Mouse (Mus musculus) urinary bladder, postnatal 10 days (tissue): ENCODE data around the gene Midn.
"Not testable (repeated sequence)": the region's sequence is repeated elsewhere in the genome, so short reads cannot be mapped to it uniquely, and the experiment has no call there.

ENCODE experiments used
- DNase-seq: peaks from one replicate; pipeline ENCODE4 v3.0.0; 2022; ENCODE audit warnings: low spot score

Midn gene

DNA sequence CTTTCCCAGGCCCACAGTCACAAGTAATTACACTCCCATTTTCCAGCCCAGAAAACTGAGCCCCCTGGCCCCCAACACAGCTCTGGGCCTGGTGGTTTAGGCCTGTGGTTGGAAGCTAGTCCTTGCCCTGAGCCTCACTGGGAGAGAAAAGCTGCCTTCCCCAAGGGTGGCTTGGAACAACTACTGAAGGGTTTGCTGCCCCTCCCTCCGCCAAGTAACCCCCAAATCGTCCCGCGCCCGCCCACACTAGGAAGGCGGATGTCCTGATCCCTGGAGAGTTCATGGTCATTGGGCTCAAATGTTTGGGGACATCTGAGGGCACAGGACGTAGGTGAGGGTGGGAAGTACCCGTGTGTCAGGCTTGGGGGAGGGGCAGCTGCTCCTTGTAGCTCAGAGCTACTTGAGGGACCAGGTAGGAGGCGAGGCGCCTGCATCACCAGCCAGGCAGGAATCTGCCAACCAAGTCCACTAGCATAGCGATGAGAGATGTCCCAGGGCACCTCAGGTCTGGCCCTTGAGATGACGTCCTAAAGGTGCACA is 11.0 kb downstream of the Midn start:
- DNase-seq: no peak

DNA sequence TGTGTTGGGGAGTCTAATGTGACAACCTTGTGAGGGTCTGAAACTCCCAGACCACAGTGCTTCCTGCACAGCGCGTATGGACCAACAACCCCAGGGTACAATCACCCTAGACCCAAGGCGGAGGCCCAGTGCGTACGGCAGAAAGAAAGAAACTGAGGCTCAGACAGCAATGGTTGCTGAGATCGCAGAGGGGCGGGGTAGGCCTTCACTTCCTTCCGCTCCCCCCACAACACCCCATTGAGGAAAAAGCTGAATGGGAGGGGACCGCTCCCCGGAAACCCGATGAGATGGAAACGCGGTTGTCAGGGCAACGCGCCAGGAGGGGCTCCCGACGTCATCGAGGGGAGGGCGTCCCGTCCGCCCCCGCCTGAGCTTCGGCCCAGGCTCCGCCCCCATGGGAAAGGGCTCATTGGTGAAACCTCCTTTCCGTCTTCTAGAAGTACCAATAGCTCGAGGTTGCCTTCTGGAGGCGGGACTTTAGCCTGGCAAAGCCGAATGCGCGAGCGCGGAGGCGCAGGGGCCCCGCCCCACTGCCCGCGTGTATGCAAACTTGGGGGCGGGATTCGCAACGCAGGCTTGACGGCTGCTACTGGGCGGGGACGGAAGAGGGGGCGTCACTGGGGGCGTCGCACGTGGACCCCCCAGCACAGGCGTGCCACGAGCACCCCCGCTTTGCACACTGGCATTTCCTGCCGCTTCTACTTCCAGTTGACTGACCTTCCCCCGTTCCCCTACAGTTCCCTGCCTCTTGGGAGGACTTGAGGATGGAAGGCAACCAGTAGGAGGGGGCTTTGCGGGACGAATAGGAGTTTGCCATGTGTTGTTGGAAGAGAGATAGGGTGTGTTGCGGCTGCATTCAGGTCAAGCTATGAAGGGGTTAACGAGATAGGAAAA is 11.7 kb downstream of the Midn start:
- DNase-seq: peak; percentile 89

DNA sequence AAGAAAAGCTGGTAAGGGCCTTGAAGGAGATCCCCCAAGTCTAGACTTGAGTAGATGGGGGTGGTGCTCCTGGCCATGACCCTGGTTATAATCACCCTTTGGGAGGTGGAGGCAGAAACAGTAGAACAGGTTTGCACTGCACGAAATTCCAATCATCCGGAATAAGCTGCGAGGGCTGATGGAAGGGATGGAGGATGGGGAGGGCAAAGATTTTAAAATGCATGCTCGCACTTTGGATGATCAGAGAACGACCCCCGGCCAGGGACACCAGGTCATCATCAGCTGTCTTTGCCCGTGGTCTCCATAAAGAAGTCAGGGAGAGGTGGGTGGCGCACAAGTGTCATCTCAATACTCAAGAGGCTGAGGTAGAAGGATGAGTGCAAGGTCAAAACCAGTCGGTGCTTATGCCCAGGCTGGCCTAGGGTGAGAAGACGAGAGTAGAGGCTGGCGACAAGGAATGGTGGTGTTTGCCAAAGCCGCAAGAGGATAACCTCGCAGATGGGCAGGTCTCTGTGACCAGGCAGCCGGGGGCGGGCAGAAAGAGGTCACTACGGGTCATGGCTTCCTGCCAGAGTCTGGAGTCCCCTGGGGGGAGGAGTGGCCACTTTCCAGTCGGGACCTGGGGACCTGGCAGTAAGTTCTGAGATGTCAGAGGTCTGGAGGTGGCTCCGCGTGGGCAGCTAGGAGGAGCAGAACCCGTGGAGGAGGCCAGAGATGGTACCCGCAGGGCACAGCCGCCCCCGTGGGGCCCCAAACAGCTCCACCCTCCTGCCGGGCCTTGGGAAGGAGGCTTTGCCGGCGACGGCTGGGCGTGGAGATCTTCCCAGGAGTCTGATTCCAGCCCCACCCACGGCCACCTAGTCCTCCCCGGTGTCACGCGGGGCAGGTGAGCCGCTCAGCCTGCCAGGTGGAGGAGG is 12.6 kb downstream of the Midn start:
- DNase-seq: peak; percentile 46

DNA sequence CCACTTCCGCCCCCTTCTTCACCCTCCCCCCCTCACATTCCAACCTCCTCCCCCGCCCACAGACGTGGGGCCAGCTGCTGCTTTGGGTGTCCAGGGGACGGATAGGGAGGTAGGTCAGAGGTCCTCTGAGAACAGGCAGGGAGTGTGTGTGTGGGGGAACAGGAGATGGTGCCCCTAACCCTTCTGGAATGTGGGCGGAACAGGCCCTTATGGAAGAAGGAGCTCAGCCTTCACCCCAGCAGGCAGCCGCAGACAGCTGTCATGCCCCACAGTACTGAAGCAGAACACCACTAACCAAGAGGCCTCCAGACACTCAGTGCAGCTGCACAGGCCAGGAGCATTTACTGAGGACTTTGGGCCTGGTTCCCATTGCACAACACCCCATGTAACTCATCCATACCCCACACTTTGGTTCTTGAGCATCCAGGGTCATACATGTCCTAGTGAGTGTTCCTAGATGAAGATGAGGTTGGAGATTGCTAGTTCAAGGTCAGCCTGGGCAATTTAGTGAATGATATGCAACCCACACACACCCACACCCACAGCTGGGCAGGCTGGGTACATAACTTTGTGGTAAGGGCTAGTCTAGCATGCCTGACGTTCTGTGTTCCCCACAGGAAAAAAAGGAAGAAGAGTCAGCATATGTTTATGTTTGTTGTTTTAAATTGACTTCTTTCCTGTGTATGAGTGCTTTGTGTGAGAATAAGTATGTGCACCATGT is 13.6 kb downstream of the Midn start:
- no peak for DNase-seq

DNA sequence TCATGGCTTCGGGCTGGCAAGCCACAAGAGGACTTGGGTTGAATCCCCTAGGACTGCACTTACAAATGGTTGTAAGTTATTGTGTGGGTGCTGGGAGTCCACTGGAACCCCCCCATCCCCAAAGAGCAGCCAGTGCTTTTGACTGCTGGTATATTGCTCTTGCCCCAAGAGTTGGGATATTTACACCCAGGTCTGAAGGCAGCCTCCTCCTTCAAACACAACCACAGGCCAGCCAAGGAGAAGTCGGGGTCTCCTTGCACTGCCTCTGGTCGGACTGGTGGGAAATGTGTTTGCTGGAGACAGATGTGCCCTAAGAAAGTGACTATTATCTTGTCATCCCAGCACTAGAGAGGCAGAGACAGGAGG is 14.2 kb downstream of the Midn start:
- no peak for DNase-seq

DNA sequence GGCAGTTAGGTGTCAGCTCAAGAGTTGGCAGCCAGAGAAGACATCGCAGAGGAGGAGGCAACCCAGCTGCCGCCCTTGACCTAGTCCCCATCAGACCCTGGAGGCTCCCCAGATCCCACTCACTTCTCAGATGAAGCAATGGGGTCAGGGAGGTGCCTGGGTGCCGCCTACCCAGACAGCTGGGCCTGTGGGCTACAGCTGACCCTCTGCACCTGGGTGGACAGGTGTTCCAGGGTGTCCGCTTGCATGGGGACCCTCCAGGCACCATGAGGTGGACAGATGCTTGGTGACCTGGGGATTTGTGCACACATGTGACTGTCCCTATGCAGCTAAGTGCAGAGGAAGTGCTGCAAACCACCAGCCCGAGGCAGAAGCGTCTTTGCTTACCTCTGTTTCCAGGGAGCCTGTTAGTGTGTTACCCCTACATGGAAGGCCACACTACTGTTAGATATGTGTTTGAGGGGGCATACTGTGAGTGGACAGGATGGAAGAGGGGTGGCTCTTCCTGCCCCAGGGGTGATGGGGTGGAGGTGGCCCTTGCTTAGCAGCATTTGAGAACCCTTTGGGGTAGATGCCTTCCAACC is 14.7 kb downstream of the Midn start:
- DNase-seq: no peak

DNA sequence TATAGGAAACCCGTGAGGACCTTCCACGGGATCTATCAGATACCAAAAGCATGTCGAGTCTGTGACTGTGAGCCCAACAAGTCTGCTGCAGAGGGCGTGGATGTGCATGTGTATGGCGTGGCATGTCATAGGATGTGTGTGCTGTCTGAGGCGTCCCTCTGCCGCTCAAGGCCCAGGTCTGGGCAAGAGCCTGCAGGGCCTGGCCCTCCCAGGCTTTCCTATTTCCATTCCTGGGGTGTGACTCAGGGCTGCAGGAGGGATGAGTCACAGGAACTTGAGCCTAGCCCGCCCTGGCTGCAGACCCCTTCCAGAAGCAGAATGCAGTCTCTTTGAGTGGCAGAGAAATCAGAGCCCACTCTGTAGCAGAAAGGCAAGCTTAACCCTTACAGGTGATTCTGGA is 15.6 kb downstream of the Midn start:
- DNase-seq: no peak

DNA sequence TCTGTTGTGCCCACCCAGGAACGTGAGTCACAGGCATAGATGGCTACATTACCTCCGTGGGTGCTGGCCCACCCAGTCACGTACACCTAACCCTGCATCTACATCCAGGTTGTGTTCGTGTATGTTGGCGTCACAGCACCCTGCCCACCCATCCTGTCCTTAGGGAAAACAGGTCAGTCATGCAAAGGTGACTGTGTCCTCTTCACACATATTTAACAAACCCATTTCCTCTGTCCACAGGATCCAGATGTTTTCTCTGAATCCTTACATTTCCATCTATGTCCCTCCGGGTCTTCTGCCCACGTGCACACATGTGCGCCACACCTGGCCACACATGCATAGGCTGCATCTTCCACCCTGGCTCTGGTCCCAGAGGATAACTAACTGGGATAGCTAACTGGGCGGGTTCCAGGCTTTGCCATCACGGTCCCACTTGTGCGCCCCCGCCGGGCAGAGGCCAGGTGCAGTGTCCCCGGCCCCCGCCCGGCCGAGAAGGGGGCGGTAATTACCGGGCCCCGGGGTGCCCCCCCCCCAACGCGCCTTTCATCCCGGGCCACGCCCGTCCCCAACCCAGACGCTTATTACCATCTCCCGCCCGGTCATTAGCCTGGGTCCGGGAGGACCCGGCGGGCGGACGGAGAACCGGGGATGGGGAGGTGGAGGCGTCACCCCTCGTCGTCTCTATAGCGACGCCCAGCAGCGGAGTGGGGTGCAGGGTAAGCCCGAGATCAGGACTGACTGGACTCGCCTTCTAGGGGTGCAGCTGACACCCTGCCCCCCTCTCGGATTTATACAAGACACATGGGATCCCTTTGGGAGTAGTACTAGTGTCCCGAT is 16.3 kb downstream of the Midn start:
- DNase-seq: no peak

DNA sequence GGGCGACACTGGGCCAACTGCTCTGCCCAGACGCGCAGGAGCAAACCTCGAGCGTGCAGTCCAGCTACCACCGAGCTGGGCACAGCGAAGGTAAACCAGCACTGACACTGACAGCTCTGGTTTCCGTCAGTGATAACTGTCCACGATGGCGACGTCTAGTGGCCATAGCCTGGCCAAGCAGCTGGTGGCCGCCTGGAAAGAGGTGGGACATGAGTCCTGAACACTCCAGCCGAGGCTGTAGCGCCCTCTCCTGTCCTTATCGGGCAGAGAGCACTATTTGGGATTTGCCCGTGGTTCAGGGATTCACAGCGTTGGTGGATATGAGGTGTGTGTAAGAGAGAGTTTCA is 16.9 kb downstream of the Midn start:
- DNase-seq: peak; percentile 85

DNA sequence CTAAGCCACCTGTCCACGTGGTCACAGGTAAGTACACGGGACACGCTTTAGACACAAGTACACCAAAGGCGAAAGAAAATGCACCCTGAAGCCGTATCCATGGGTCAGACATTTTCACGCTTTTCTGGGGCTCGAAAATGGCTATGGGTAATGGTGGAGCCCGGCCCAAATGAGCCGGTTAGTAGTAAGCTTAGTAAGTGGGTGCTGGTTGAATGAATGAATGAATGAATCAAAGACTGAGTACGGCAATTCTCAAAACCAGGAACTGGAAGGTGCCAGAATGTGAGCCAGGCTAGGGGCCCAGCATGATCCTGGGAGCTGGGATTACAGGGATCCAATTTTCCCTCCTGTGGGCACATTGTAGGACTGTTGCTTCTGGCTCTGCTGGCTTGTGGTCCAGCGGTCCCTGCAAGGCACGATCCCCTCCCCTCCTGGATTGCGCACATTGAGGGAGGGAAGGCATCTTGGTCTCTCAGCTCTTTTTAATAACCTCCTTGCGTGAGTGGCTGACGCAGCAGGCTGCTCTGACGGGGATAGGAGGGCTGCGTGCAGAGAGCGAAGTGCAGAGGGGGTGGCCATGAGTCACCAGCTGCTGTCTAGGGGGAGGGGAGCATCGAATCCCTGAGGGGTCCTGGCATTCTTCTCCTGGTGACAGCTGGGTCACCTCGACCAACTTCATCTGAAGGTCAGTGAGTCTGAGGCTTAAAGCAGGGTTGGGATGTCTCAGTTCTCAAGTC is 17.5 kb downstream of the Midn start, which contains the start of gene Cirbp:
TSS of gene Cirbp (plus strand) at position 594 of the 737 bp plus-strand sequence.
- no peak for DNase-seq

DNA sequence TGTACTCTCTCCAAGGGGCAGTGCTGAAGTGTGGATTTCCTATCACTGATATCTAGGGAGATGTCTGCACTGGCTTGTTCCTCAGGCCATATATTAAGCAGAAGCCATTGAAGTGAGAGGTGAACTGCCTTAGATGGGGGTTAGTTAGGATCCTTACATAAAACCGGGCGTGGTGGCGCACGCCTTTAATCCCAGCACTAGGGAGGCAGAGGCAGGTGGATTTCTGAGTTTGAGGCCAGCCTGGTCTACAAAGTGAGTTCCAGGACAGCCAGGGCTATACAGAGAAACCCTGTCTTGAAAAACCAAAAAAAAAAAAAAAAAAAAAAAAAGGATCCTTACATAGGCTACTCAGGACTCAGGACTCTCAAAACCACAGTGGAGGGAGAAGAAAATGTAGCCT is 18.1 kb downstream of the Midn start:
- DNase-seq: not testable (repeated sequence)

DNA sequence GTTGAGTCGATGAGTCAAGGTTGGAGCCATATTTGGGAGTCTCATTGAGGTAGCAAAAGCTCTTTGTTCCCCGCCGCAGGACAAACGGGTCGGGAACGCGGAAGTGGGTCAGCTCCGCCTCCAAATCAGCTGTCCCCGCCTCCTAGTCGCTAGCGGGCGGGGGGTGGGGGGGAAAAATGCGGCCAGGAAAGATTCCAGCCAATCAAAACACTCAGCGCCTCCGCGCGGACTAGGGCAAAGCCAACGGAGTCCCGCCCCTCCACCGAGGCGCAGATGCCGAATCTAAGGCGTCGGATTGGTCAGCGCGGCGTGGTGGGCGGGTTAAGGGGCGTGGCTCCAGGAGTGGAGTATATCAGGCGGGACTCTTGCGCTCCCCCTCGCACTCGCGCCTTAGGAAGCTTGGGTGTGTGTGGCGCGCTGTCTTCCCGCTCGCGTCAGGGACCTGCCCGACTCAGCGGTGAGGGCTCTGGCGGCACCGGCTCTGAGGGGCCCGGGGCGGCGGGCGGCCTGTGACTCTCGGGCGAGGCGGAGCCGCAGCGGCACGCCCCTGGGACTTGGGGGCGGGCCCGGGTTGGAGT is 19.5 kb downstream of the Midn start:
- peak; percentile 94 for DNase-seq

DNA sequence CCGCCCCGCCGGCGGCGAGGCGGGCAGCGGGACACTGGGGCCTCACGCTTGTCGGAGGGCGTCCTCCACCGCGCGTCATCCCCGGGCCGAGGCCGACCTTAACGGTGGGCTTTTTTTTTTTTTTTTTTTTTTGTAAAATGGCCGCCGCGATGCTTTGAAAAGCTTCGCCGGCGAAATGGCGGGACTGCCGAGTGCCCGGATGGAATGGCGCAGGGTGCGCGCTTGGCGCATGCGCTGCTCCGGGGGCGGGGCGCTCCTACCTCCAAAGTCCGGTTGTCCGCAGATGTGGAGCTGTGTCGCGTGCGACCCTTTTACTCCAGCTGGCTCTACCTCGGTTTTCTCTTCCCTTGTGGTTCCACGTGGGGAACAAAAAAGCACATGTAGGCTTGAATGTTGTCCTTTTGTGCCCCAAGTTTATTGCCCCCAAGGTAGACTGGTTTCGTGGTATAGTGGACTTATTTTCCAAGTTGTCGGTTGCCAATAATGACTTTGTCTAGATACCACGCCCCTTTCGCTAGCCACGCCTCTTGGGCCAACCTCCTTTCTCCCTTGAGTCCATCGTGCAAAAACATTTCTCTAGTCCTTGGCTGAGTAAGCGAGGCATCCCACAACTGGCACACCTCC is 20.1 kb downstream of the Midn start:
- peak; percentile 84 for DNase-seq

DNA sequence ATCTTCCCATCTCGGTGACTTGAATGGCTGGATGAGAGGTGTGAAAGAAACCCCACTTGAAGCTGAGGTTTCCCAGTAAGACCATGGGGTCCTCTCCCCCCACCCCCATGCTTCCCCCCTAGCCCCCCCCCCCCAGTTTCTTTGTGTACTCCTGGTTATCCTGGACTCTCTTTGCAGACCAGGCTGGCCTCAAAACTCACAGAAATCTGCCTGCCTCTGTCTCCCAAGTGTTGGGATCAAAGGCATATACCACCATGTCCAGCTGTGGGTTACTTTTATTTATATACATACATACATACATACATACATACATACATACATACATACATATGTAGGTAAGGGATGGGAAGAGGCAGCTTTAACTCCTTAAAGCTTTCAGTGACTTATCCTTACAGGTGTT is 21.0 kb downstream of the Midn start:
- DNase-seq: no peak

DNA sequence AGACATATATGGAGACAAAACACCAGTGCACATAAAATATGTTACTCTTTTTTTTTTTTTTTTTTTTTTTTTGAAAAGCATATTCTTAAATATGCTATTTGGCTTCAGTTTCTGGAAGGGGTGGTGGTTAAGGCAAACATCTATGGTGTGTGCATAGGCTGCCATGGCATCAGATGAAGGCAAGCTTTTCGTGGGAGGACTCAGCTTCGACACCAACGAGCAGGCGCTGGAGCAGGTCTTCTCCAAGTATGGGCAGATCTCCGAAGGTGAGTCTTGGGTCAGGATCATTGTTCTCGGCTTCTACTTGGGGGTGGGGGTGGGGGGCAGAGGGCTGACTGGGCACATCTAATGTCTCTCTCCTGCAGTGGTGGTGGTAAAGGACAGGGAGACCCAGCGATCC is 21.6 kb downstream of the Midn start:
- no peak for DNase-seq

DNA sequence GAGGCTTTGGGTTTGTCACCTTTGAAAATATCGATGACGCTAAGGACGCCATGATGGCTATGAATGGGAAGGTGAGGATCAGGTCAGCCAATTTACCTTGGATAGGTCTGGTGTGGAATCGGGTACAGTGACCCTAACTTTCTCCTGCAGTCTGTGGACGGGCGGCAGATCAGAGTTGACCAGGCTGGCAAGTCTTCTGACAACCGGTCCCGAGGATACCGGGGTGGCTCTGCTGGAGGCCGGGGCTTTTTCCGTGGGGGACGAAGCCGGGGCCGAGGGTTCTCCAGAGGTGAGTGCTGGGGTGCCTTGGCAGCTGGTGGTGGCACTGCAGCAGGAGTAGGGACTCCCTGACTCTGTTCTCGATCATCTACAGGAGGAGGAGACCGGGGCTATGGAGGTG is 22.0 kb downstream of the Midn start:
- no peak for DNase-seq

DNA sequence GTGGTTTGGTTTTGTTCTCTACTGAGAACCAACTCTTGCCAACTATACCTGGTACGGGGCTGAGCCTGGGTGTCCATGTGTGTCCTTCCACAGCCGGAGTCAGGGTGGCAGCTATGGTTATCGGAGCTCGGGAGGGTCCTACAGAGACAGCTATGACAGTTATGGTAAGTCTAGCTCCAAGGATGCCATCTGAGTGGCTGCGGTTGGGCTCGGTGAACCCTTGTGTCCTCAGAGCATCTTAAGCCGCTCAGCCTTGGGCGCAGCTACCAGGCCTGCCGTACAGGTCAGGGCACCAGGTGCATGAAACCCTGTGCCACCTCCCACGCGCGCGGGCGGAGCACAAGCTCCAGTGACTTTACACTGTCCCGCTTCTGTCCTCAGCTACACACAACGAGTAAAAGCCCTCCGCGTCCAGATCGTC is 22.5 kb downstream of the Midn start:
- no peak for DNase-seq

DNA sequence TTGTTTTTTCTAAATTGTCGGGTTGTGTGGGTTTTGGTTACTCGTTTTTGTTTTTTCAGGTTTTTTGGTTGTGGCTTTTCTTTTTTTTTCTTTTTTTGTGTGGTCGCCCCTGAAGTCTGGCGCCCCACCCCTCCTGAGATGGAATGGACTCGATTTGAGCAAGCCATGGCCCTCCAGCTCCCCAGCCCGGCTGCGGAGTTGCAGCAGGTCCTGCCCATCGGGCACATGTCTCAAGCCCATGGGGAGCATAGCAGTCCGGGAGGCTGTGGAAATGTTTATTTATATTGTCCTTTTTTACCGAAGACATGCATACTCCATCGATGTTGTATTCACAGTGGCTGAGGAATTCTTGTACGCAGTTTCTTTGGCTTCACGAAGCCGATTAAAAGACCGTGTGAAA is 23.2 kb downstream of the Midn start:
- DNase-seq: no peak
